ENCODE assay signal across 8 mouse cellular contexts in the genomic region with DNA sequence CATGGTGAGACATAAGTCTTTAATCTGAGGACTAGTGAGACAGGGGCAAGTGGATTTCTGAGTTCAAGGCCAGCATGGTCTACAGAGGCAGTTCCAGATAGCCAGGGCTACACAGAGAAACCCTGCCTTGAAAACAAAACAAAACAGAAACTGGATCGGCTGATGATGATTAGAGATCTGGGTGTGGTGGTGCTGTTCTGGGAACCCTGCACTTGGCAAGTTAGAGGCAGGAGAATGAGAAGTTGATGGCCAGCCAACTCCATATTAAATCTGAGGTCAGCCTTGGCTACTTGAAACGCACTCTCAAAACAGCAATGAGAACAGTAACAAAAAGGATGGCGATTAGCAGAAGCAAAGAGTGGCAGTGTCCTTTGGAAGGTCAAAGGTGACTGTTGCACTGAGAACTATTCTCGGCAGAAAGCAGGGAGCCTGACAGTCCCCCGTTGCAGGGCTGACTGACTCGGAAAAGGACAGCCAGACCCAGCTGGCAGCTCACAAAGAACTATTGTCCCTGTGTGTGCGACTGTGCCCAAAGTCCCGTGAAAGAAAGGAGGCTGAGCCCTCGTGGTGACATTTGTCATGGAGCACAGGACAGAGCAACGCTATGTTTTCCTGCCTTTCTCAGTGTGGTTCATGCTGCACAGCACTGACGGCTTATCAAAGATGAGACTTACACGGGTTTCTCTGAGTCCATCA. TPM values are rescaled to one million over a fixed set of nuclear protein-coding genes. Genes with fewer than 3 reads are reported as not detected.
DNase-seq lines count a peak whose midpoint lies in the region; ATAC-seq and TF ChIP-seq lines count a peak whose summit lies in the region.

No protein-coding gene starts in this region.

- no peaks in the 10 kb centered on the region for H3K9me3 ChIP-seq in forebrain, embryonic 14.5 days (replicated peaks; ENCODE audit: control insufficient read depth, low read length)
- H3K9me3 ChIP-seq in midbrain, embryonic 14.5 days (ENCODE audit: control insufficient read depth, low read length): no peaks in the 10 kb centered on the region

- peak overlapping the region; percentile 64 for H3K27ac ChIP-seq in gastrocnemius, adult 2 months
- no peak overlapping the region for H3K27ac ChIP-seq in forebrain, embryonic 14.5 days (ENCODE audit: low read depth, low read length)
- no peak overlapping the region for H3K27ac ChIP-seq in midbrain, embryonic 14.5 days (replicated peaks; ENCODE audit: low read depth, low read length)

- WGBS in forebrain, embryonic 14.5 days: 4% methylated on average over 12 of the region's 12 CpGs
- WGBS in midbrain, embryonic 14.5 days: under 1% methylated on average over 12 of the region's 12 CpGs

- H3K9ac ChIP-seq in forebrain, embryonic 14.5 days (ENCODE audit: low read length): no peak overlapping the region
- no peak overlapping the region for H3K9ac ChIP-seq in midbrain, embryonic 14.5 days (replicated peaks; ENCODE audit: low read length)

- no peak overlapping the region for H3K4me3 ChIP-seq in gastrocnemius, adult 2 months
- H3K4me3 ChIP-seq in forebrain, embryonic 14.5 days (ENCODE audit: low read depth, low read length): no peak overlapping the region
- H3K4me3 ChIP-seq in midbrain, embryonic 14.5 days (replicated peaks; ENCODE audit: low read depth, low read length): no peak overlapping the region

- no peak for TF ChIP-seq CTCF in gastrocnemius, adult 2 months (IDR thresholded peaks at IDR 0.05)

- H3K27me3 ChIP-seq in forebrain, embryonic 14.5 days (replicated peaks; ENCODE audit: control insufficient read depth, insufficient read depth, low read length): no peaks in the 10 kb centered on the region
- no peaks in the 10 kb centered on the region for H3K27me3 ChIP-seq in midbrain, embryonic 14.5 days (ENCODE audit: control insufficient read depth, insufficient read depth, low read length)

- H3K4me1 ChIP-seq in forebrain, embryonic 14.5 days (ENCODE audit: control insufficient read depth, insufficient read depth, low read length): peaks cover 6% of the 10 kb centered on the region
- no peaks in the 10 kb centered on the region for H3K4me1 ChIP-seq in midbrain, embryonic 14.5 days (ENCODE audit: control insufficient read depth, insufficient read depth, low read length)

- no peak overlapping the region for H3K4me2 ChIP-seq in forebrain, embryonic 14.5 days (ENCODE audit: low read length)
- no peak overlapping the region; the same call in 1 of the 2 replicates for H3K4me2 ChIP-seq in midbrain, embryonic 14.5 days (ENCODE audit: low read length)

- intact Hi-C loops in gastrocnemius, adult 2 months (cut with DNase I): no loop called here

- DNase-seq in gastrocnemius, adult 2 months: no peak
- DNase-seq in gastrocnemius, postnatal 10 days: no peak
- peak; percentile 24 for DNase-seq in 3T3-L1 (ENCODE audit: low read depth, low spot score)
- DNase-seq in forebrain, embryonic 14.5 days (ENCODE audit: low spot score): peak; percentile 58
- peak; percentile 41 for DNase-seq in midbrain, embryonic 14.5 days
- no peak for DNase-seq in thymus, adult 18-20 months
- no peak for DNase-seq in adrenal gland, adult 2 months

- ATAC-seq in forebrain, embryonic 14.5 days: peak; percentile 74
- ATAC-seq in midbrain, embryonic 14.5 days (ENCODE audit: low FRiP score, low TSS enrichment): peak; percentile 76; the same call in 1 of the 2 replicates
- ATAC-seq in megakaryocyte, adult 5-6 weeks (ENCODE audit: poor library complexity, severe bottlenecking): no peak

- H3K36me3 ChIP-seq in forebrain, embryonic 14.5 days (ENCODE audit: control insufficient read depth, insufficient read depth, low read length): no peaks in the 10 kb centered on the region
- H3K36me3 ChIP-seq in midbrain, embryonic 14.5 days (ENCODE audit: control insufficient read depth, insufficient read depth, low read length): no peaks in the 10 kb centered on the region

RNA-seq across cellular contexts. Expression of a gene that starts 12.6 kb away (rescaled TPM):
- total RNA-seq in gastrocnemius, adult 2 months (2021): 1 to 10 TPM; 5.8 to 8.9 TPM
- 1 to 10 TPM; 6.6 to 9.2 TPM for total RNA-seq in gastrocnemius, postnatal 10 days (2021)
- 4.0 and 7.2 TPM in 2 replicates for polyA plus RNA-seq in forebrain, embryonic 14.5 days (2014; fragmentation: Nextera tagmentation; extraction: Ambion mirVana)
- polyA plus RNA-seq in midbrain, embryonic 14.5 days (2014; fragmentation: Nextera tagmentation; extraction: Ambion mirVana): 9.2 and 10.2 TPM in 2 replicates
- 10 to 100 TPM; 21.2 to 51.9 TPM for total RNA-seq in adrenal gland, adult 2 months (2021)
- 40.5 and 44.4 TPM in 2 replicates for polyA plus RNA-seq in adrenal gland, adult 2 months (2012; rRNA removed)
- 61.5 and 74.8 TPM in 2 replicates for total RNA-seq in megakaryocyte, adult 5-6 weeks (2015)
- 49.5 and 54.3 TPM in 2 replicates for total RNA-seq in megakaryocyte, adult 5-6 weeks (2017)

RNA-seq across cellular contexts. Expression of a gene that starts 44.1 kb away (rescaled TPM):
- 1 to 10 TPM; 1.2 to 1.3 TPM for total RNA-seq in gastrocnemius, adult 2 months (2021)
- 1 to 10 TPM; 3.0 to 3.3 TPM for total RNA-seq in gastrocnemius, postnatal 10 days (2021)
- 17.7 and 20.2 TPM in 2 replicates for polyA plus RNA-seq in forebrain, embryonic 14.5 days (2014; fragmentation: Nextera tagmentation; extraction: Ambion mirVana)
- polyA plus RNA-seq in midbrain, embryonic 14.5 days (2014; fragmentation: Nextera tagmentation; extraction: Ambion mirVana): 35.8 and 39.2 TPM in 2 replicates
- 1 to 10 TPM; 5.3 to 7.3 TPM for total RNA-seq in adrenal gland, adult 2 months (2021)
- polyA plus RNA-seq in adrenal gland, adult 2 months (2012; rRNA removed): 0.06 and 0.10 TPM in 2 replicates
- not detected in 2 replicates for total RNA-seq in megakaryocyte, adult 5-6 weeks (2015)
- total RNA-seq in megakaryocyte, adult 5-6 weeks (2017): not detected in 2 replicates

Comparison
In these comparisons a context has a peak if more than half of its experiments do, and no peak if none do; other contexts are left out.
1. DNase-seq: peak in 3T3-L1 (single experiment), forebrain, embryonic 14.5 days (single experiment) and midbrain, embryonic 14.5 days (single experiment); none in gastrocnemius, adult 2 months (single experiment), gastrocnemius, postnatal 10 days (single experiment), thymus, adult 18-20 months (0 of 2) and adrenal gland, adult 2 months (single experiment).